Mouse (Mus musculus) kidney, postnatal 25 days (tissue): Measurements from ENCODE around the gene Iqcf6.

Source experiments
- DNase-seq, 2 experiments: peaks; one replicate each; pipeline ENCODE4 v3.0.0; 2021; ENCODE audit warnings: mixed read lengths in 2 of 2

Iqcf6 gene

DNA sequence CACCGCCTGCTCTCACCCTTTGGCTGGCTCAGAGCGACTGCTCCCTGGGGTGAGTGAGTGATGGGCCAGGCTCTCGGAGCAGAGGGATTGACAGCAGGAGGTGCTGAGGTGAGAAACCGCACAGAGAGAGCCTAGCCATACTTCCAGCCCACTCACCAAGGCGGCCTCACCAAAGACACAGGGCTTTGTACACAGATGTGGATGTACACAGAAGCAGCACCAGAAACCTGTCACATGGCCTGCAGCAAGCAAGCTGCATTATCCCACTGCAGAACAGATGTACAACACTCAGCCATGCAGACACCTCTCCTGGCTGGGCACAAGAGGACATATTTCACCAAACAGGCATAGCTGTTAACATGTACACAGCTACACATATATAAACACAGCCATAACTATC lies 31.2 kb downstream of the Iqcf6 start:
- no peak for DNase-seq

DNA sequence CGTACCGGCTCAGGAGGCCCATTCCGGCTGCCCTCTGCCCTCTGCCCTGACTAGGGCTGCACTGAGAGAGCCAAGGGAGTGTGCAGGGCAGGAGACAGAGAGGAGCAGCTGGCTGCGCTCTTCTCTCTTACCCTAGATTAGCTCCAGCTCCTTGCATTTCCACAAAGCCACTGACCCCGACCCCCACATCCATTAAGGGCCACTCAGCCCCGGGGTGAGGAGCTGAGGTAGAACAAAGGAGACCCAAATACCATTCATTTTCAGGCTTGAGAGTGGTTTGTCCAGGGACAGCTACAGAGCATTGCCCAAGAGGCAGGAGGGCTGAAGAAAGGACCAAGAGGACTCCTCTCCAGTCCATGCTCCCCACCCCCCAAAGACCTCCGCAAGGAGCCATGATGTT lies 33.1 kb downstream of the Iqcf6 start:
- no peak for DNase-seq

DNA sequence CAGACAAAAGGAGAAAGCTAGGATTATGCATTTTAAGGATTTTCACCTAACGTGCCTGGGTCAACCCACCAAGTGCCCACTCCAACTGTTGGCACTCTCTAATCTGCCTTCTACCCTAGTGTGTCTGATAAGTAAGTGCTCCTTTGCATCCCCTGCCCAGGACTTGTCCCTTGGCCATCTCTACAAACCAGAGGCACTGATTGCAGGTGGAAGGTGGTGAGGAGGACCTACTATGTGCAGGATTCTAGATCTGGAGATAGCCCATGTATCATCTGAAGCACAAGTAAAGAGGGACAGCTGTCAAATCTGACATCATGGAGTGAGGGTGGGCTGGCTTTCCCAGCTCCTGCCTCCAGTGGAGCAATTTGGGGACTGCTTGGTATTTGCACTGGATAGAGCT lies 33.6 kb downstream of the Iqcf6 start:
- DNase-seq = no peak

DNA sequence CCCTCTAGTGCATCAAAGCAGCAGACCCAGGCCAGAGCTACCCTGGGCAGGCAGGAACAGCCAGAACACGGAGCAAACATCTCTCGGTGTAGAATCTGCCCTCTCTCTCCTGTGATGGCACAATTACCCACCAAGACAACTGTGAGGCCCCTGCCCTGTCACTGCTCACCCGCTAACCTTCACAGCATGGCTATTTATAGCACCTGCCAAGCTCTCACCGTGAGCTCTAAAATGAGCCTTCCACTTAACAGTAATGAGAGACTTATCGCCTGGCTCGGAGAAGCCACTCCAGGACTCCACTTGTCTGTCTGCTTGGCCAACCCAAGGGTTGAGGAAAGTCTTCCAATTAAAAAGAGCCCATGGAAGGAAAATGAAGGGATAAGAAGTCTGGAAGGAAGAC lies 36.8 kb downstream of the Iqcf6 start:
- no peak for DNase-seq

DNA sequence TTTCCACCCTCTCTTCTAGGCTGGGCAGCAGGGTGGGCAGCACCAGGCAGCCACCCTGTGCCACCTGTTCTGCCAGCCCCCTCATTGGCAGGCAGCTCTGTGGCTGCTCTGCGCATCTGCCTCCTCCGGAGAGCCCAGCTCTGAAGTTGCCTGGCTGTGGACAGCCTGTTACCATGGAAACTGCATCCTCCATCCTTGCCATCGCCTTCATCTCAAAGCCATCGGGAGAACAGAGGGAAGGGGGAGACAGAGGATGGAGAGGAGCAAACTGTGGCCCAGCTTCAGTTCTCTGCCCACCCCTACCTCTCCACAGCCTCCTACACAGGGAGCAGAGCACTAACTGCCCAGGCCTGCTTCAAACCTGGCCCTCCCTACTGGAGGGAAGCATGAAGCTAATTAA lies 38.1 kb downstream of the Iqcf6 start:
- DNase-seq = no peak

DNA sequence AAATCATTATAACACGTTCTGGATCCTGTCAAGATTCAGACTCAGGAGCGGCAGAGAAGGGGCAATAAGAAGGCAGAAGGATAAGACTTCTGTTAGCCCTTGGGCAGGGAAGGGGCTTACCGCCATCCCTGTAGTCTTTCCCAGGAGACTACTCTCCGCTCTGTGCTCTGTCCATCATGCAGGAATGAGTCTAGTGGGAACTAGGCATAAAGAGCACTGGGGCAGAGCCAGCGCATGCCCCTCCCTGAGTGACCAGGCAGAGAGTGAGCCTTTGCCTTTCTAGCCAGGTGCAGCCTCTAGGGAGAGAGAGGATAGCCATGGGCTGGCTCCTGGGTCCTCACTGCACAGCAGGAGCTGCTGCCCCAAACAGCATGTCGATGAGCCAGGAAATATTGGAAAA lies 38.5 kb downstream of the Iqcf6 start:
- DNase-seq = no peak

DNA sequence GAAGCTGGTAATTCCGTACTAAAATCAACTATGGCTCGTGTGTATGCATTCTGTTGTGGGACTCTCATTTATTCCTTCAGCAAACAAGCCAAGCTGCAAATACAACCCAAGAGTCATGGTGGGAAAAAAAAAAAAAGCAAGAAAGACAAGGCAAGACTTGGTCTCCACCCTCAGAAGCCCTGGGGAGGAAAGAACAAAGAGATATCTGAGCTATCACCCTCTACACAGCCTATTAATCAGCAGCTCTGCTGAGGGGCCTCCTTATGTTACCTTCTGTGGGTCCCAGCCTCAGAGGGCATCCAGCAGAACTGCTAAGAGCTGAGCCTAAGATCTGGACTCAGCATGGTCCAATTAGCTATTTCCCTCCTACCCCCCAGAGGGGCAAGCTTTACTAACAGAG lies 47.5 kb downstream of the Iqcf6 start:
- no peak for DNase-seq

DNA sequence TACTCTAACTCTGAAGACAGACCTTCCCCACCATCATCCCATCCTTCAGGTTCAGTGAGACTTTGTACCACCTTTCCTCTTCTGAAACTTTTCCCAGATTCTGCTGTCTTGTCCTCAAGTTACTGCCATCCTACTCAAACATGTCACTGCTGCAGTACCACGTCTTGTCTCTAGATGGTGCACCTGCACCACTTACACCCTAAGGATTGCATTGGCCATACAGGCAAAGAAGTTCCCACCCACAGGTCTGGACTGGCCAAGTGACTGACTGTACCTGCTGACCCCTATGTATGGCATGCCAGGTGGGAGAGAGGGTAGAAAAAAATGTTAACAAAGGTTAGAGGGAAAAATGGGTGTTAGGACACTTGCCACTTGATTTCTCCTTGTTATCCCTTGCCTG lies 49.1 kb downstream of the Iqcf6 start:
- peak; percentile 81 to 91 for DNase-seq

DNA sequence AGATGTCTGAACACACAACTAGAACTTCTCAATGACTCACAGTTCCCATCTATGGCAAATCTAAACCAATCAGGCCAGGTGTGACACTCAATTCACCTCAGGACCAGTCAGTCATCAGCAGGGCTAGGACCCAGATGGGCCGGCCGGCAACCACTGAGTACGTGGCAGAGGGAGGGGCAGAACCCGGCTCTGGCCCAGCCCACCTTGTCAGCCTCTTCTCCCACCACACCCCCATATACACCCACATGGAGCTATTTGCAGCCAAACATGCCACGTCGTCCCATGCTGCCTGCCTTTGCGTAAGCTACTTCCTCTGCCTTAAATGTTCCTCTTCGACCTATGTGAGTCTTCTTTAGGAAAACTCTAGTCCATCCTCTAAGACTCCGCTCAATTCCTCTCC lies 49.6 kb downstream of the Iqcf6 start:
- no peak for DNase-seq

DNA sequence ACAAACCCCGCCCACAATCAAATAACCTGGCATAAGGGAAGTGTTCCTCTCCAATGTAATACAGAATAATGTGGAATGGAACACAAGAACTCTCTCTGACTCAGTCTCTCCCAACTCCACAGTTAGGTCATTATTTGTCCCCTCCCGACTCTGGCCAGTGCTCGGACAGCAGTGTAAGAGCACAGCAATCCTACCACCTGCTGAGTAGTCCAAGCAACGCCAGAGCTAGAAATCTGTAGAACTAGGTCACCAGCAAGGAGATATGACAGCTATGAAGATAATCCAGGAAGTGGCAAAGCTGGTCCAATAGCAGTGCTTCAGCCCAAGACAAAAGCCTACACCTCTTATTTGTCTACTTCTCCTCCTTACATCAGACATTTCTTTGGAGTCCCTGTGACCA lies 50.2 kb downstream of the Iqcf6 start:
- no peak for DNase-seq
